Mouse (Mus musculus): ENCODE results near the gene Tmem104. TPM values are rescaled to one million over a fixed set of nuclear protein-coding genes. Genes with fewer than 3 reads are reported as not detected.

The Tmem104 gene
- polyA plus RNA-seq, 1 experiment = 24.1 TPM

DNA sequence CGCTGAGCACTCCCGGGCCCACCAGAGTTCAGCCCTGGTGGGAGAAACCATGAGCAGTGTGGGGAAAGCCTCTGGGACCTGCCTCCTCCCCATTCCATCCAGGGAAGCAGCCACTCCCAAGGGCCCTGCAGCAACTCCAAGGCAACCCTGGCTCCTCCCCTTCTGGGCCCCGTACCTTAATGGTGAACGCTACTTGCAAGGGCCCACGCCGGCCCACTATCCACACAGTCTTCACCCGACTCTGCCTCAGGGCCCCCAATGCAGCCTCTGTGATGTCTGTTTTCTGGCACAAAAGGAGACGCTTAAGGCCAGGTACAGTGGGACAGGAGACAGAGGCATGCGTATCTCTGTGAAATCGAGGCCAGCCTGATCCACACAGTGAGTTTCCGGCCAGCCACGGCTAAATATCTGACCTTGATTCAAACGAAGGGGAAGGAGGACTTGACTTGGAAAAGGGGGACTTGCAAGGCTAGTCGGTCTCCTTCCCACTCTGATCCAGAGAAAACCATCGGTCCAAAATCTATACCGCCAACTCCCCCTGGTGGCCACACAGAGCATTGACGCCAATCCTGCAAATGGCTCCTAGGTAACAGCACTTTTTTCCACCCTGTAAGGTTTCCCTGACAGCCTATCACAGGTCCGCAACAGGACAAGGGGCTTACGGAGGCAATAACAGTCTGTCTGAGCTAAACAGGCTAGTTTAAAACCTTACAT, 83.0 kb downstream of the Tmem104 start:
- H3K27me3 ChIP-seq (ENCODE audit: control insufficient read depth, insufficient read depth, low read length) = peaks cover 9% of the 10 kb centered on the region
- 65% methylated on average over 19 of the region's 19 CpGs for WGBS
- 0 out of 2 replicates have a peak, but pooled peaks cover 7% of the 10 kb centered on the region for H3K36me3 ChIP-seq (ENCODE audit: control insufficient read depth, insufficient read depth, low read length)
- H3K4me3 ChIP-seq (ENCODE audit: control insufficient read depth, insufficient read depth, low read length) = no peak overlapping the region
- DNase-seq = peak; percentile 68
- H3K4me1 ChIP-seq (replicated peaks; ENCODE audit: control insufficient read depth, insufficient read depth, low read length) = peaks cover 14% of the 10 kb centered on the region
- TF ChIP-seq CTCF (IDR thresholded peaks at IDR 0.05; ENCODE audit: borderline replicate concordance, control insufficient read depth, extremely low read depth, insufficient read depth, low read length, poor library complexity) = peak; percentile 76; the same call in 1 of the 2 replicates
- TF ChIP-seq POLR2A (IDR thresholded peaks at IDR 0.05; ENCODE audit: control insufficient read depth, extremely low read depth, insufficient read depth, low read length, poor library complexity) = no peak
- no peak overlapping the region for H3K27ac ChIP-seq (ENCODE audit: control insufficient read depth, insufficient read depth, low read length)

GRCm38 (mm10) chr11:115271052-115271451, 83.8 kb downstream of the Tmem104 start:
- H3K27me3 ChIP-seq (ENCODE audit: control insufficient read depth, insufficient read depth, low read length) = peaks cover 5% of the 10 kb centered on the region
- H3K27ac ChIP-seq (ENCODE audit: control insufficient read depth, insufficient read depth, low read length) = no peak overlapping the region
- H3K36me3 ChIP-seq (ENCODE audit: control insufficient read depth, insufficient read depth, low read length) = 0 out of 2 replicates have a peak, but pooled peaks cover 7% of the 10 kb centered on the region
- DNase-seq = no peak
- peaks cover 18% of the 10 kb centered on the region for H3K4me1 ChIP-seq (replicated peaks; ENCODE audit: control insufficient read depth, insufficient read depth, low read length)
- whole genome bisulfite sequencing = 92% methylated on average over 9 of the region's 9 CpGs
- H3K4me3 ChIP-seq (ENCODE audit: control insufficient read depth, insufficient read depth, low read length) = no peak overlapping the region
- TF ChIP-seq CTCF (IDR thresholded peaks at IDR 0.05; ENCODE audit: borderline replicate concordance, control insufficient read depth, extremely low read depth, insufficient read depth, low read length, poor library complexity) (no peak), POLR2A (IDR thresholded peaks at IDR 0.05; ENCODE audit: control insufficient read depth, extremely low read depth, insufficient read depth, low read length, poor library complexity) (no peak)

GRCm38 (mm10) chr11:115271481-115271880, 84.2 kb downstream of the Tmem104 start:
- WGBS = 93% methylated on average over 10 of the region's 10 CpGs
- peaks cover 16% of the 10 kb centered on the region for H3K4me1 ChIP-seq (replicated peaks; ENCODE audit: control insufficient read depth, insufficient read depth, low read length)

GRCm38 (mm10) chr11:115272894-115273498, 85.7 kb downstream of the Tmem104 start:
- no peak overlapping the region for H3K4me3 ChIP-seq (ENCODE audit: control insufficient read depth, insufficient read depth, low read length)
- H3K36me3 ChIP-seq (ENCODE audit: control insufficient read depth, insufficient read depth, low read length) = 0 out of 2 replicates have a peak, but pooled peaks cover 7% of the 10 kb centered on the region
- H3K4me1 ChIP-seq (replicated peaks; ENCODE audit: control insufficient read depth, insufficient read depth, low read length) = peaks cover 13% of the 10 kb centered on the region
- no peak for TF ChIP-seq CTCF (IDR thresholded peaks at IDR 0.05; ENCODE audit: borderline replicate concordance, control insufficient read depth, extremely low read depth, insufficient read depth, low read length, poor library complexity)
- no peak for TF ChIP-seq POLR2A (IDR thresholded peaks at IDR 0.05; ENCODE audit: control insufficient read depth, extremely low read depth, insufficient read depth, low read length, poor library complexity)
- H3K27me3 ChIP-seq (ENCODE audit: control insufficient read depth, insufficient read depth, low read length) = no peaks in the 10 kb centered on the region
- WGBS = 97% methylated on average over 10 of the region's 10 CpGs
- H3K27ac ChIP-seq (ENCODE audit: control insufficient read depth, insufficient read depth, low read length) = no peak overlapping the region
- DNase-seq = no peak

More at GRCm38 (mm10) chr11:115271481-115271880, 84.2 kb downstream of the Tmem104 start:
- no peak for TF ChIP-seq POLR2A (IDR thresholded peaks at IDR 0.05; ENCODE audit: control insufficient read depth, extremely low read depth, insufficient read depth, low read length, poor library complexity)
- TF ChIP-seq CTCF (IDR thresholded peaks at IDR 0.05; ENCODE audit: borderline replicate concordance, control insufficient read depth, extremely low read depth, insufficient read depth, low read length, poor library complexity) = no peak
- H3K27ac ChIP-seq (ENCODE audit: control insufficient read depth, insufficient read depth, low read length) = no peak overlapping the region
- DNase-seq = no peak
- no peak overlapping the region for H3K4me3 ChIP-seq (ENCODE audit: control insufficient read depth, insufficient read depth, low read length)
- 0 out of 2 replicates have a peak, but pooled peaks cover 7% of the 10 kb centered on the region for H3K36me3 ChIP-seq (ENCODE audit: control insufficient read depth, insufficient read depth, low read length)
- H3K27me3 ChIP-seq (ENCODE audit: control insufficient read depth, insufficient read depth, low read length) = peaks cover 3% of the 10 kb centered on the region; the same call in 1 of the 2 replicates

- Histone ChIP-seq H3K4me3 (ENCODE audit: control insufficient read depth, insufficient read depth, low read length) (no peak overlapping the region), H3K4me1 (replicated peaks; ENCODE audit: control insufficient read depth, insufficient read depth, low read length) (peaks cover 13% of the 10 kb centered on the region), H3K27ac (ENCODE audit: control insufficient read depth, insufficient read depth, low read length) (no peak overlapping the region), H3K36me3 (ENCODE audit: control insufficient read depth, insufficient read depth, low read length) (no peaks in the 10 kb centered on the region), H3K27me3 (ENCODE audit: control insufficient read depth, insufficient read depth, low read length) (no peaks in the 10 kb centered on the region)
- WGBS = 92% methylated on average over 7 of the region's 7 CpGs
- no peak for DNase-seq
- no peak for TF ChIP-seq CTCF (IDR thresholded peaks at IDR 0.05; ENCODE audit: borderline replicate concordance, control insufficient read depth, extremely low read depth, insufficient read depth, low read length, poor library complexity)
- TF ChIP-seq POLR2A (IDR thresholded peaks at IDR 0.05; ENCODE audit: control insufficient read depth, extremely low read depth, insufficient read depth, low read length, poor library complexity) = no peak
Observed at GRCm38 (mm10) chr11:115273735-115274134, 86.4 kb downstream of the Tmem104 start.

- Histone ChIP-seq H3K36me3 (ENCODE audit: control insufficient read depth, insufficient read depth, low read length) (no peaks in the 10 kb centered on the region), H3K4me1 (replicated peaks; ENCODE audit: control insufficient read depth, insufficient read depth, low read length) (peaks cover 13% of the 10 kb centered on the region), H3K27ac (ENCODE audit: control insufficient read depth, insufficient read depth, low read length) (no peak overlapping the region), H3K27me3 (ENCODE audit: control insufficient read depth, insufficient read depth, low read length) (no peaks in the 10 kb centered on the region), H3K4me3 (ENCODE audit: control insufficient read depth, insufficient read depth, low read length) (no peak overlapping the region)
- WGBS = 94% methylated on average over 7 of the region's 7 CpGs
- no peak for TF ChIP-seq CTCF (IDR thresholded peaks at IDR 0.05; ENCODE audit: borderline replicate concordance, control insufficient read depth, extremely low read depth, insufficient read depth, low read length, poor library complexity)
- no peak for DNase-seq
Observed at GRCm38 (mm10) chr11:115274178-115274577, 86.9 kb downstream of the Tmem104 start.

Measured in thymus, adult 2 months (tissue).